Mouse (Mus musculus) bone marrow macrophage, adult 2 months (primary cell): ENCODE measurements at regions not wholly inside any gene's neighbourhood (a gene's known extent, or its start where the extent isn't known, plus 50 kb on each side); places are given as distances from the start of the nearest gene placed in this dataset.

ENCODE experiments used
- CTCF ChIP-seq: IDR thresholded peaks from 2 replicates; pipeline ENCODE4 v1.5.1; 2012; ENCODE audit warnings: low read depth, mild to moderate bottlenecking, low read length, moderate library complexity
- POLR2A ChIP-seq: IDR thresholded peaks from 2 replicates; pipeline ENCODE4 v1.6.1; 2012; ENCODE audit warnings: mild to moderate bottlenecking, low read depth, low read length, borderline replicate concordance

DNA sequence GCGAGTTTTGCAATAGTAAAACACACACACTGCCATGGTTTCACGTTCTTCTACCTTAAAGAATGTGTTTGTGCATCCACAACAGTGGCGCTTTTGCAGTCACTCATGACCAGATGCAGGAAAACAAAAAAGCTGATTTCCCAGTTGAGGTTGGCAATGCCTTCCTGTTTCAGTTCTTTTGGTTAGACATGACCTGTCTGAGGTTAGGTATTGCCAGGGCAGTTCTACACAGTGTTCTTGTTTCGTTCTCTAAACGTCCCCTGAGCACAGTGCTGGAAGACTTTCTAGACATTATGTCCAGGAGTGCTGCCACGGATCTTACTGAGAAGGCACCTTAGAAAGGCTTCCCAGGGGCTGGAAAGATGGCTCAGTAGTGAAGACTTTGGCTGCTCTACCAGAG lies 62.9 kb upstream of the Npy start:
- TF ChIP-seq POLR2A, result no peak
- TF ChIP-seq CTCF, result no peak
